Mouse (Mus musculus) hindbrain, embryonic 14.5 days (tissue): ENCODE results near the gene Ube2m. TPM values are rescaled to one million over a fixed set of nuclear protein-coding genes. Genes with fewer than 3 reads are reported as not detected.
"Not testable (repeated sequence)": the region's sequence is repeated elsewhere in the genome, so short reads cannot be mapped to it uniquely, and the experiment has no call there.

Experiments
- ATAC-seq: fragments of 200-750 bp; cut with Nextera tagmentation; 2 replicates; pipeline ENCODE4 v1.8.0; 2017; ENCODE audit warnings: moderate number of reproducible peaks, mild to moderate bottlenecking, moderate TSS enrichment, moderate library complexity; ENCODE audit not compliant: low FRiP score
- DNase-seq: peaks from one replicate; pipeline ENCODE4 v3.0.0-alpha.2; 2015; ENCODE audit warnings: low spot score
- H3K27ac ChIP-seq: fragments of 300-500 bp; sonication (generic); 2 replicates; pipeline ENCODE4 v1.5.1; 2014; ENCODE audit warnings: mild to moderate bottlenecking, moderate library complexity
- H3K27me3 ChIP-seq: fragments of 300-500 bp; sonication (generic); 2 replicates; pipeline ENCODE4 v1.6.1; 2014; ENCODE audit warnings: mild to moderate bottlenecking, low read length, mixed read lengths; ENCODE audit not compliant: control insufficient read depth, insufficient read depth
- H3K36me3 ChIP-seq: fragments of 300-500 bp; sonication (generic); replicated peaks from 2 replicates; pipeline ENCODE4 v1.6.1; 2014; ENCODE audit not compliant: control insufficient read depth, insufficient read depth
- H3K4me1 ChIP-seq: fragments of 300-500 bp; sonication (generic); replicated peaks from 2 replicates; pipeline ENCODE4 v1.6.1; 2014; ENCODE audit warnings: antibody characterized with exemption, low read length, mixed read lengths; ENCODE audit not compliant: control insufficient read depth, insufficient read depth
- H3K4me2 ChIP-seq: fragments of 300-500 bp; sonication (generic); replicated peaks from 2 replicates; pipeline ENCODE4 v1.6.1; 2014; ENCODE audit warnings: mild to moderate bottlenecking, moderate library complexity
- H3K4me3 ChIP-seq: fragments of 300-500 bp; sonication (generic); replicated peaks from 2 replicates; pipeline ENCODE4 v1.5.1; 2014; ENCODE audit warnings: mild to moderate bottlenecking, low read length
- H3K9ac ChIP-seq: fragments of 300-500 bp; sonication (generic); 2 replicates; pipeline ENCODE4 v1.6.1; 2014
- H3K9me3 ChIP-seq: fragments of 300-500 bp; sonication (generic); 2 replicates; pipeline ENCODE4 v1.6.1; 2016; ENCODE audit warnings: low read length; ENCODE audit not compliant: control insufficient read depth
- WGBS: fragments of 180-500 bp; shearing (Covaris S2); extraction: QIAGEN DNeasy Blood & Tissue Kit; methylation state at CpG from one replicate; pipeline ENCODE4 v1.1.7; 2014; 5-methylcytosine and 5-hydroxymethylcytosine counted together
- polyA plus RNA-seq: library from polyadenylated mRNA; unstranded; fragments of >200 nt; fragmentation: Nextera tagmentation; extraction: Ambion mirVana; gene quantifications from 2 replicates; pipeline ENCODE4 v1.2.1, GENCODE M21; 2014

The Ube2m gene
- 178 and 179 TPM in 2 replicates for polyA plus RNA-seq

DNA sequence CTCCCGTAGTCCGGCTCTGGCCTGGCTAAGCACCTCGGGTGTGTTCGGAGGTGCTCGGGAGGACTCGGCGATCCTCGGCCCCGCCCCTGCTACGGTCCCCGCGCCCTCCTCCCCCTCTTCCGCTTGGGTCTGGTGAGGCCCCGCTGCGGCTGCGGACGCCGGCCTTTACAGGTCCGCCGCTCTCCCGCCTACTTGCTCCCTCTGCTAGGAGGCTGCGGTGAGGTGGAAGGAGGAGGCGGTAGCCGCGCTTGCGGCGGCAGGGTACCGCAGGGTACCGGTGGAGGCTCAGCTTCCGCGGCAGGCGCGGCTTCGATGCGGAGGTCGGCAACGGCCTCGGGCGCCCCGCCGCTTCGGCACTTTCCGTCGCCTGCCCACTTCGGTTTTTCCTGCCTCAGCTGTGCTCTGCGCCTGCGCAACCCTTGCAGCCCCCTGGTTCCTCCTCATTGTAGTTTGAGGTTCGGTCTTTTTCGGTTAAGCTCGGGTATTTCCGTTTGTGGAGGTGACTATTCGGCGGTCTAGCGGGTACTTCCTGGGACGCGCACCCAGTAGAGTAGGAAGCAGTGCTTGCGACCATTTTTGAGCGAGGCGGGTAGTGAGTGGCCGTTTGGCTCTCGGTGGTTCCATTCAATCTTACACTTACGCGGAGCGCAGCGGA, at the start of gene Ube2m:
Gene Ube2m, minus strand, starts transcription at position 375 of the 655 bp plus-strand sequence.
- Histone ChIP-seq H3K4me3 (peak within 1 kb of the TSS; percentile 81), H3K36me3 (peaks cover 22% of the 10 kb centered on the region), H3K4me2 (peak within 1 kb of the TSS; percentile 87), H3K27ac (peak within 1 kb of the TSS; percentile 99), H3K9ac (peak within 1 kb of the TSS; percentile 94), H3K4me1 (peaks cover 35% of the 10 kb centered on the region), H3K9me3 (no peaks in the 10 kb centered on the region), H3K27me3 (peaks cover 17% of the 10 kb centered on the region)
- peak; percentile 100 for DNase-seq
- under 1% methylated on average over 57 of the region's 65 CpGs for WGBS
- peak; percentile 90 for ATAC-seq

DNA sequence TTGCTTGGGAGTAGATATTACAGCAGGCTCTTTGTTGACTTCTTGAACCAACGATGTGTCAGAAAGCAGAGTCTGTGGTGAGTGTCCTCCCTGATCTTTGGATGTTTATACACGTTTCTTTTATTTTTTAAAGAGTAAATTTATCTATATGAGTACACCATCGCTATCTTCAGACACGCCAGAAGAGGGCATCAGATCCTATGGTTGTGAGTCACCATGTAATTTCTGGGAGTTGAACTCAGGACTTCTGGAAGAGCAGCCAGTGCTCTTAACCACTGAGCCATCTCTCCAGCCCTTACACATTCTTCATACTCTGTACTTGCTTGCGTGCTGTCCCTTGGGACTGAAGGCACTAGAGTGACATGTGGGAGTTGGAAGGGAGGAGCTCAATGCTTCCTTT, 34.2 kb upstream of the Ube2m start:
- no peak for ATAC-seq
- no peaks in the 10 kb centered on the region for H3K27me3 ChIP-seq
- H3K4me3 ChIP-seq = no peak overlapping the region
- no peak overlapping the region for H3K4me2 ChIP-seq
- H3K4me1 ChIP-seq = no peaks in the 10 kb centered on the region
- H3K9me3 ChIP-seq = no peaks in the 10 kb centered on the region
- no peak overlapping the region for H3K27ac ChIP-seq
- H3K9ac ChIP-seq = no peak overlapping the region
- H3K36me3 ChIP-seq = no peaks in the 10 kb centered on the region
- no peak for DNase-seq
- 62% methylated on average over 5 of the region's 5 CpGs for WGBS

DNA sequence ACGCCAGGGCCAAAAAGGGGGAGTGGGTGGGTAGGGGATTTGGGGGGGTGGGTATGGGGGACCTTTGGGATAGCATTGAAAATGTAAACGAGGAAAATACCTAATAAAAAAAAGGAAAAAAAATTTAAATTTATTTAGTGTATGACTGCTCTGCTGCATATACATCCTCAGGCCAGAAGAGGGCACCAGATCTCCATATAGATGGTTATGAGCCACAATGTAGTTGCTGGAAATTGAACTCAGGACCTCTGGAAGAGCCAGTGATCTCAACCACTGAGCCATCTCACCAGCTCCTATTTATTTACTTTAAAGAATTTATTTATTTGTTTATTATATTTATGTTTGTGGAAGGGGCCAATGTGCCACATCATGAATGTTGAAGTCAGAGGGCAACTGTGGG, 25.3 kb upstream of the Ube2m start:
- 38% methylated on average over 1 of the region's 2 CpGs for WGBS
- not testable (repeated sequence) for H3K4me1 ChIP-seq, ATAC-seq, H3K9me3 ChIP-seq, H3K36me3 ChIP-seq, H3K27ac ChIP-seq, H3K27me3 ChIP-seq, DNase-seq, H3K9ac ChIP-seq, H3K4me3 ChIP-seq, H3K4me2 ChIP-seq

DNA sequence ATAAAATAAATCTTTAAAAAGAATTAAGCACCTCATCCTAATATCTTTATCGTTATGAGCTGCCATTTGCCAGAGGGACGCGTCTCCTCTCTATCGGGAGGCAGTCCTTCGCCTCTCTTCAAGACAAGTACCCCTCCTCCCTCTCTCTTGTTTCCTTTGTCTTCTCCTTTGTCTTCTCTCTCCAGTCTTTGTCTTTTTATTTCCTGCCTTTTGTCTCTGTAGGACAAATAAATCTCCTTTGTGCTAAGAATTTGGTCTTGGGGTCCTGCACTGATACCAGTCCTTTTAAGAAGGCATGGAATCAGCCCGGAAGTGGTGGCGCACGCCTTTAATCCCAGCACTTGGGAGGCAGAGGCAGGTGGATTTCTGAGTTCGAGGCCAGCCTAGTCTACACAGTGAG, 21.5 kb upstream of the Ube2m start:
- H3K9ac ChIP-seq = no peak overlapping the region
- H3K36me3 ChIP-seq = no peaks in the 10 kb centered on the region
- WGBS = 86% methylated on average over 9 of the region's 9 CpGs
- DNase-seq (no peak), ATAC-seq (no peak)
- H3K27me3 ChIP-seq = no peaks in the 10 kb centered on the region
- H3K9me3 ChIP-seq = no peaks in the 10 kb centered on the region
- no peak overlapping the region for H3K4me2 ChIP-seq
- no peaks in the 10 kb centered on the region for H3K4me1 ChIP-seq
- H3K27ac ChIP-seq = no peak overlapping the region
- H3K4me3 ChIP-seq = no peak overlapping the region

DNA sequence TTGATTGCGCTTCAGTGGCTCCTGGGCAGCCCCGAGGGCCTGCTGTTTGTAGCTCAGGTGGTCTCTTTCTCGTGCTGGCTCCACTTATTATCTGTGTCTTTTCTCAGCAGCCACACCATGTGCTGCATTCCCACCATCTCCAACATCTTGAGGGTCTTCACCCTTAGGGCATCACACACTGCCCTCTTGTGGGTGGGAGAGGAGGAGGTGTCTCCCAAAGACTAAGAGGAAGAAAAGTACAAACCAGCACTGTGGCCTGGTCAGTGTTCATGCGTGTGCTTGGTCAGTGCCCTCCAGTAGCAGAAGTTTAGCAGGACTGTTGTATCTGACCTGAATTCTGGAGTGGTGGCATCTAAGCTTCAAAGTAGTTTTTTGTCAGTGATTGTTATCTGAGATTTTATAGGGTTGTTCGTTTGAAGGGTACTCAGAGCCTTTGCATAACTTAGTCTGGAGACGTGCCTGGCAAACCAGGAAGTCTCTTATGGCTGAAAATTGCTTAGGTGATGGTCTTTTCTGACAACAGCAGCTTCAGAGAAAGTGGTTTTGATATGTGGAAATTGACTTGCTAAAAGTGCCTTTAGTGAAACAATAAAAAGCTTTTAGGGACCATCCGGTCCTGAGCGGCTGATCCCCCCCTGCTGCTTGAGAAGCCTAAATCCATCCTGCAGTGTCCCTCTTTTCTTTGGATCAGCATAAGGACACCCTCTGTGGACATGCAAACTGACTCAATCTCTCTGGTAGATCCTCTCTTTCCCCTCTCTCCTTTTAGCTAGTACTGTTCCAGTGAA, 19.0 kb upstream of the Ube2m start:
- ATAC-seq = no peak
- Histone ChIP-seq H3K4me2 (no peak overlapping the region), H3K9me3 (no peaks in the 10 kb centered on the region), H3K36me3 (no peaks in the 10 kb centered on the region), H3K4me3 (no peak overlapping the region), H3K4me1 (peaks cover 5% of the 10 kb centered on the region; the same call in 1 of the 2 replicates), H3K27me3 (no peaks in the 10 kb centered on the region), H3K27ac (no peak overlapping the region), H3K9ac (no peak overlapping the region)
- WGBS = 59% methylated on average over 8 of the region's 8 CpGs
- DNase-seq = no peak

DNA sequence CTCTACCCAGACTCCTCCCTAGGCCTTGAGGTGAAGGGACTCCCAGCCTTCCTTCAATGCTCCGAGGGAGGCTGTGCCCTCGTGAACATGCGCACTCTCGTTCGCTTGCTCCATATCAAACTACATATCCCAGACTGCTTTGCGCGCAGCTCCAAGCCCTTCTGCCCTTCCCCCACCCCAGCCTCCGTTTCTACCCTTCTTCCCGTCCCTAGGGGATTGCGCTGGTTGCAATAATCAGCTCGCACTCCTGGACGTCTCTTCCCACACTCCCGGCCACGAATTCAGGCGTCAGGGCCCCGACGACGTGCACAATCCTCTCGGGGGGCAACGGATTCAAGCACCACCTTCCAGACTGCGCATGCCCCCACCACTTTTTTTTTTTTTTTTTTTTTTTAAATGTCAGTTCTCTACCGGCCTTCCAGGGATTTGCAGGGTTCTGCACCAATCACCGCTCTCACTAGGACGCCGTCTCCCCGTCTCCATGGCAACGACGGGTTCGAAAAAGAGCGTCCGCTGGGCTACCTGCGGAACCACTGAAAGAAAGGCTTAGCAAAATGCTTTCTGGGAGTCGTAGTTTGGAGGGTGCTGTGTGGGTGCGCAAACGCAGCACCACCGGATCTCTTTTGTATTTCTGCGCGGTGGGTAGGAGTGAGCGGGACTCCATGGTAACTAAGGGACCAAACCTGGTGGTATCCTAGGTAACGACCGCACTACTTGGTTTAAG, 16.4 kb upstream of the Ube2m start, which contains the start of gene Mzf1:
Gene Mzf1, minus strand, starts transcription at position 478 of the 724 bp plus-strand sequence.
- ATAC-seq (peak; percentile 97), DNase-seq (peak; percentile 99)
- Histone ChIP-seq H3K36me3 (no peaks in the 10 kb centered on the region), H3K27ac (peak within 1 kb of the TSS; percentile 96), H3K4me3 (peak within 1 kb of the TSS; percentile 49), H3K9me3 (no peaks in the 10 kb centered on the region), H3K9ac (peak within 1 kb of the TSS; percentile 65), H3K27me3 (no peaks in the 10 kb centered on the region), H3K4me1 (peaks cover 5% of the 10 kb centered on the region; the same call in 1 of the 2 replicates), H3K4me2 (peak within 1 kb of the TSS; percentile 56)
- under 1% methylated on average over 41 of the region's 41 CpGs for WGBS

DNA sequence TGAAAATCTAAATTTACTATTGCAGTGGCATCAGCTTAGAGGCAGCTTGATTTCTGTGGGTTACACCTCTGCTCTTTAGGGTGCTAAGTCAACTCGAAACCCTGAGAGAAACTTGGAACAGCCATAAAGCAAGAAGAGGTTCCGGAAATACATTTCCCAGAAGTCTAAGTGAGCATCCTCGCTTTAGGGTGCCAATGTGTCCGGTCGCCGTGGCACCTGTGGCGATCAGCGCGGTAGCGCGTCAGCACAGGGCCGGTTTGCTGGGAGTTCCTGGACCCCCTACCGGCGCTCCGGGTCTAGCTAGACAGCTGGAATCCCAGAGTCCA, 15.8 kb upstream of the Ube2m start:
- Histone ChIP-seq H3K27me3 (no peaks in the 10 kb centered on the region), H3K9ac (peak overlapping the region; percentile 65), H3K4me3 (peak overlapping the region; percentile 49), H3K27ac (peak overlapping the region; percentile 96), H3K4me2 (peak overlapping the region; percentile 56), H3K9me3 (no peaks in the 10 kb centered on the region), H3K36me3 (no peaks in the 10 kb centered on the region), H3K4me1 (peaks cover 5% of the 10 kb centered on the region; the same call in 1 of the 2 replicates)
- DNase-seq (no peak), ATAC-seq (no peak)
- WGBS = 2% methylated on average over 15 of the region's 15 CpGs

DNA sequence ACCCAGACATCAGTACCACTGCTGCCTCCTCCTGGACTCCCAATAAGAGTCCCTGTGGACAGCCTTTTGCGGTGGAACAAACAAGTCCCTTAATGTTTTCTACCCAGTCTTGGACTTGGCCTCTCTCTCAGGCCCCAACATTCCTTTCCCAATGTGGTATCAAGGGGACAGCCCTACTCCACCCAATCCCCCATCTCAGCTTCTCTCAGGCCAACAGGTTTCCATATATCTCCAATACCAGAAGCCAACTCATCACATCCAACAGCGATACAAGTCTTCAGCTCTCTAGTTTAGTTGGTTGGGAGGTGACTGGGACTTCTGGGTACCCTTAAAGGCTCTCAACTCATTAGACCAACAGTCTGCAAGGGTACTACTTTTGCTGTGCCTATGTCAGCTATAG, 15.4 kb upstream of the Ube2m start:
- Histone ChIP-seq H3K4me1 (peaks cover 5% of the 10 kb centered on the region; the same call in 1 of the 2 replicates), H3K4me2 (peak overlapping the region; percentile 56), H3K27me3 (no peaks in the 10 kb centered on the region), H3K9ac (peak overlapping the region; percentile 65; the same call in 1 of the 2 replicates), H3K9me3 (no peaks in the 10 kb centered on the region), H3K4me3 (peak overlapping the region; percentile 49), H3K36me3 (no peaks in the 10 kb centered on the region), H3K27ac (no peak overlapping the region)
- no peak for ATAC-seq
- WGBS = 89% methylated on average over 2 of the region's 2 CpGs
- DNase-seq = no peak

DNA sequence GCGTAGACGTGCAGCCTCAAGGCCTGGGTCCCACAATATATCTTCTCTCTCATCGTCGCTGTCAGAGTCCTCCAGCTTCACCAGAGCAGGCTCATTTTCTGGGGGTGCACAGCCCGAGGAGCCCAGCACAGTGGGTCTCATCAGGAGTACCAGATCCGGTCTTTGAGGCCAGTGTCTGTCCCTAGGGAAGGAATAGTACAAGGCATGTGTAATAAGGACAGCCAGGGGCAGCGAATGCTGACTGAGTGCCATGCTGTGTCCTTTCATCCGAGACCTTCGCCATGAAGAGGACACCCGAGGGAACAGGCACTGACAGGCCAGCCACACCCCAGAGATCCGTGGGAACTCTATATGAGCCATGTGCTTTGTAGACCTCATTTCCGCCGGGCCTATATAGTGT, 14.9 kb upstream of the Ube2m start:
- no peak for DNase-seq
- 91% methylated on average over 13 of the region's 13 CpGs for WGBS
- ATAC-seq = no peak
- no peaks in the 10 kb centered on the region for H3K36me3 ChIP-seq
- H3K4me2 ChIP-seq = no peak overlapping the region
- no peak overlapping the region for H3K4me3 ChIP-seq
- H3K27ac ChIP-seq = no peak overlapping the region
- H3K9me3 ChIP-seq = no peaks in the 10 kb centered on the region
- H3K27me3 ChIP-seq = no peaks in the 10 kb centered on the region
- peaks cover 5% of the 10 kb centered on the region; the same call in 1 of the 2 replicates for H3K4me1 ChIP-seq
- H3K9ac ChIP-seq = no peak overlapping the region
